Mouse (Mus musculus) limb, embryonic 14.5 days (tissue): ENCODE results near the gene Gm49387. TPM values are rescaled to one million over a fixed set of nuclear protein-coding genes. Genes with fewer than 3 reads are reported as not detected.

Source experiments
- ATAC-seq: fragments of 200-750 bp; cut with Nextera tagmentation; 2 replicates; pipeline ENCODE4 v1.8.0; 2017; ENCODE audit warnings: low read depth, moderate number of reproducible peaks, moderate TSS enrichment; ENCODE audit not compliant: low FRiP score
- DNase-seq: peaks from one replicate; pipeline ENCODE4 v3.0.0-alpha.2; 2015; ENCODE audit warnings: low spot score
- H3K27ac ChIP-seq: fragments of 300-500 bp; sonication (generic); replicated peaks from 2 replicates; pipeline ENCODE4 v1.5.1; 2014; ENCODE audit warnings: low read depth, mild to moderate bottlenecking, low read length, moderate library complexity, mixed read lengths
- H3K27me3 ChIP-seq: fragments of 300-500 bp; sonication (generic); 2 replicates; pipeline ENCODE4 v1.6.1; 2014; ENCODE audit warnings: low read length, mixed read lengths; ENCODE audit not compliant: control insufficient read depth, insufficient read depth
- H3K36me3 ChIP-seq: fragments of 300-500 bp; sonication (generic); 2 replicates; pipeline ENCODE4 v1.6.1; 2014; ENCODE audit warnings: mild to moderate bottlenecking, low read length, moderate library complexity, mixed read lengths; ENCODE audit not compliant: control insufficient read depth, insufficient read depth
- H3K4me1 ChIP-seq: fragments of 300-500 bp; sonication (generic); 2 replicates; pipeline ENCODE4 v1.6.1; 2014; ENCODE audit warnings: antibody characterized with exemption, low read length, mixed read lengths; ENCODE audit not compliant: control insufficient read depth, insufficient read depth
- H3K4me2 ChIP-seq: fragments of 300-500 bp; sonication (generic); replicated peaks from 2 replicates; pipeline ENCODE4 v1.6.1; 2014; ENCODE audit warnings: low read depth, mild to moderate bottlenecking, low read length, moderate library complexity; ENCODE audit not compliant: severe bottlenecking
- H3K4me3 ChIP-seq: fragments of 300-500 bp; sonication (generic); replicated peaks from 2 replicates; pipeline ENCODE4 v1.5.1; 2014; ENCODE audit warnings: low read length
- H3K9ac ChIP-seq: fragments of 300-500 bp; sonication (generic); 2 replicates; pipeline ENCODE4 v1.6.1; 2014; ENCODE audit warnings: mild to moderate bottlenecking, low read depth, low read length, moderate library complexity; ENCODE audit not compliant: severe bottlenecking
- H3K9me3 ChIP-seq: fragments of 300-500 bp; sonication (generic); 2 replicates; pipeline ENCODE4 v1.6.1; 2016; ENCODE audit warnings: low read length; ENCODE audit not compliant: control insufficient read depth
- POLR2A ChIP-seq: fragments of 200-500 bp; IDR thresholded peaks from 2 replicates; pipeline ENCODE4 v1.8.0; 2012; ENCODE audit warnings: inconsistent platforms, mild to moderate bottlenecking, moderate library complexity, borderline replicate concordance; ENCODE audit not compliant: insufficient read depth, insufficient read length; ENCODE audit errors: extremely low read depth
- WGBS: fragments of 180-500 bp; shearing (Covaris S2); extraction: QIAGEN DNeasy Blood & Tissue Kit; methylation state at CpG from one replicate; pipeline ENCODE4 v1.1.7; 2014; 5-methylcytosine and 5-hydroxymethylcytosine counted together
- polyA plus RNA-seq, 2 experiments: library from polyadenylated mRNA; depleted of rRNA in 1 of 2; stranded (reverse) in 1 of 2; unstranded in 1 of 2; fragments of >200 nt; fragmentation: Nextera tagmentation in 1 of 2; extraction: Ambion mirVana in 1 of 2; gene quantifications; 2 replicates each; pipeline versions ENCODE4 v1.2.1 to v1.2.3; 2012 to 2014

The Gm49387 gene
- polyA plus RNA-seq, 2 experiments: 3.0 TPM; not detected in 1

DNA sequence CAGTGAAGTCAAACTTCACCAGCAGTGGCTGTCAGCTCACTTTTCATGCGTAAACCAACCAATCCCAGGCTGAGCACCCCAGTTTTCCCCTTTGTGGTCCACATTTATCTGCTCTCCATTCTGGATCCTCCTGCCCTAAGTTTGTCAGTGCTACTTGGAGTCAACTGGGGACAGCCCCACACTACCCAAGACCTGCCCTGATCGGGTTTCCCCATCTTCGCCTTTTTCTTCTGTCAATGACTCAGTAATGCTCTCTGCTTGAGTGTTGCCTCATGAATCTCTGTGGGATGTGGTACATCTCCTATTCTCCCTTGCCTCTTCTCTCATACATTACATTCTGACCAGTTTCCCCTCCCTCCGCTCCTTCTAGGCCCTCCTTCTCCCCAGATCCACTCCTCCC, 43.2 kb downstream of the Gm49387 start:
- H3K4me2 ChIP-seq: no peak overlapping the region
- no peaks in the 10 kb centered on the region for H3K27me3 ChIP-seq
- H3K4me1 ChIP-seq: no peaks in the 10 kb centered on the region
- no peak overlapping the region for H3K9ac ChIP-seq
- DNase-seq: no peak
- no peaks in the 10 kb centered on the region for H3K36me3 ChIP-seq
- H3K4me3 ChIP-seq: no peak overlapping the region
- H3K9me3 ChIP-seq: no peaks in the 10 kb centered on the region
- no peak for TF ChIP-seq POLR2A
- WGBS: 87% methylated on average over 4 of the region's 4 CpGs
- H3K27ac ChIP-seq: no peak overlapping the region
- ATAC-seq: no peak

- H3K4me1 ChIP-seq: no peaks in the 10 kb centered on the region
- ATAC-seq: no peak
- H3K27me3 ChIP-seq: no peaks in the 10 kb centered on the region
- H3K4me2 ChIP-seq: no peak overlapping the region
- DNase-seq: no peak
- H3K9me3 ChIP-seq: no peaks in the 10 kb centered on the region
- H3K9ac ChIP-seq: no peak overlapping the region
- no peaks in the 10 kb centered on the region for H3K36me3 ChIP-seq
- no peak overlapping the region for H3K4me3 ChIP-seq
- TF ChIP-seq POLR2A: no peak
- H3K27ac ChIP-seq: no peak overlapping the region
- 76% methylated on average over 7 of the region's 7 CpGs for WGBS
Measured at GRCm38 (mm10) chr14:31596408-31596807, 44.3 kb downstream of the Gm49387 start.

DNA sequence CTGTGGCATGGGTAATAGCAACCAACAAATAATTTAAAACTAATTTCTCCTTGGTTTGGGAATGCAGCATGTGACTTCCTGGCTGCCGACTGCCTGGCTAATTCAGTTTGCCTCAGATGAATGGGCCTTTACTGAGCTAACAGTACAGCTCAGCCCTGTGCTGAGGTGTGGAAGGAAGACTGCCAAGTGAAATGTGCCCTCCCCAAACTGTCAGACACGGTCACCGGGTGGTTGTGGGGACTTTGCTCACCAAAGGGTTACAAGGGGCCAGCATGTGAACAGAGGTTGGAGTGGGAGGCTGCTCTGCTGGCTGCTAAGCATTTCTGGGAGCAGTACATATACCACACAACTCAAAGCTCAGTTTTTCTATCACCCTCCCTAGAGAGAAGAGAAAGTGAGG, 46.0 kb downstream of the Gm49387 start:
- no peaks in the 10 kb centered on the region for H3K36me3 ChIP-seq
- DNase-seq (no peak), ATAC-seq (no peak)
- no peaks in the 10 kb centered on the region for H3K4me1 ChIP-seq
- H3K9me3 ChIP-seq: no peaks in the 10 kb centered on the region
- no peaks in the 10 kb centered on the region for H3K27me3 ChIP-seq
- no peak for TF ChIP-seq POLR2A
- no peak overlapping the region for H3K9ac ChIP-seq
- no peak overlapping the region for H3K27ac ChIP-seq
- 68% methylated on average over 3 of the region's 3 CpGs for WGBS
- H3K4me3 ChIP-seq: no peak overlapping the region
- H3K4me2 ChIP-seq: no peak overlapping the region

- Histone ChIP-seq H3K4me1 (no peaks in the 10 kb centered on the region), H3K27me3 (no peaks in the 10 kb centered on the region), H3K9me3 (no peaks in the 10 kb centered on the region), H3K4me3 (no peak overlapping the region), H3K36me3 (no peaks in the 10 kb centered on the region), H3K4me2 (no peak overlapping the region), H3K27ac (no peak overlapping the region), H3K9ac (no peak overlapping the region)
- no peak for DNase-seq
- no peak for TF ChIP-seq POLR2A
- no peak for ATAC-seq
- WGBS: 77% methylated on average over 2 of the region's 2 CpGs
Measured at GRCm38 (mm10) chr14:31593036-31593435, 47.6 kb downstream of the Gm49387 start.

GRCm38 (mm10) chr14:31591243-31591642, 49.4 kb downstream of the Gm49387 start, which contains the start of gene Colq:
TSS of gene Colq (minus strand) at chr14:31591343.
- no peak within 1 kb of the TSS for H3K4me3 ChIP-seq
- no peaks in the 10 kb centered on the region for H3K27me3 ChIP-seq
- no peaks in the 10 kb centered on the region for H3K9me3 ChIP-seq
- DNase-seq (no peak), ATAC-seq (no peak)
- H3K9ac ChIP-seq: no peak within 1 kb of the TSS
- no peaks in the 10 kb centered on the region for H3K36me3 ChIP-seq
- no peak within 1 kb of the TSS for H3K4me2 ChIP-seq
- 88% methylated on average over 3 of the region's 3 CpGs for WGBS
- no peaks in the 10 kb centered on the region for H3K4me1 ChIP-seq
- H3K27ac ChIP-seq: no peak within 1 kb of the TSS
- TF ChIP-seq POLR2A: no peak

GRCm38 (mm10) chr14:31586451-31586850, 54.2 kb downstream of the Gm49387 start:
- ATAC-seq (no peak), DNase-seq (no peak)
- no peak overlapping the region for H3K4me3 ChIP-seq
- no peak for TF ChIP-seq POLR2A
- no peaks in the 10 kb centered on the region for H3K4me1 ChIP-seq
- H3K36me3 ChIP-seq: no peaks in the 10 kb centered on the region
- H3K27me3 ChIP-seq: no peaks in the 10 kb centered on the region
- no peak overlapping the region for H3K9ac ChIP-seq
- H3K9me3 ChIP-seq: no peaks in the 10 kb centered on the region
- H3K4me2 ChIP-seq: no peak overlapping the region
- H3K27ac ChIP-seq: no peak overlapping the region
- 89% methylated on average over 8 of the region's 8 CpGs for WGBS
